Mouse (Mus musculus) myocyte (in vitro differentiated cells): ENCODE measurements at regions not wholly inside any gene's neighbourhood (a gene's known extent, or its start where the extent isn't known, plus 50 kb on each side); places are given as distances from the start of the nearest gene placed in this dataset.

Source experiments
- E2F4 ChIP-seq: IDR thresholded peaks from one replicate; pipeline ENCODE4 v1.6.1; 2011; ENCODE audit warnings: mild to moderate bottlenecking, control low read depth, moderate library complexity; ENCODE audit not compliant: insufficient read depth
- POLR2A ChIP-seq: IDR thresholded peaks from one replicate; pipeline ENCODE4 v1.6.1; 2011; ENCODE audit warnings: low read depth, mild to moderate bottlenecking, control low read depth, moderate library complexity; ENCODE audit not compliant: insufficient read length
- REST ChIP-seq: IDR thresholded peaks from one replicate; pipeline ENCODE4 v1.6.1; 2011; ENCODE audit warnings: mild to moderate bottlenecking, control low read depth, moderate library complexity; ENCODE audit not compliant: insufficient read depth, insufficient read length
- SRF ChIP-seq: IDR thresholded peaks from one replicate; pipeline ENCODE4 v1.6.1; 2011; ENCODE audit warnings: low read depth; ENCODE audit not compliant: control insufficient read depth, insufficient read length

DNA sequence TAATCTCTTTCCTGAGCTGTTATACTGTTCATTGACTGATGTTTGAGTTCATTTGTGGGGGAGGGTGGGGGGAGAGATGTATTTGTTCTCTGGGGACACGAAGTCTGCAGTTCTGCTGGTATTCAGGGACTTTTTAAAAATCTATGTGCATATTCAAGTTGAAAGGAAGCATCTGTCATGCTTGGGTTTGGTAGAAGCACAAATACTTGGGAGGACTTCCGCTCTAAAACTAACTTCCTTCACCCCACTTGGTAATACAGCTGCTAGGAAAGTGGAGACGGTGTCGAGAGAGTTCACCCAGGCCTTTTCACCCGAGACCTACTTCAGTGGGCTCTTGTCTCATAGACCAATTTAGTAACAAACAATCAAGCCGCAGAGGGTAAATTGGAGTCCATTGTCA lies 228.1 kb downstream of the Tmsb4x start:
- no peak for TF ChIP-seq REST
- no peak for TF ChIP-seq SRF
- TF ChIP-seq E2F4: no peak
- TF ChIP-seq POLR2A: no peak
